Mouse (Mus musculus) liver, embryonic 16.5 days (tissue): ENCODE results near the gene Gm20715. TPM values are rescaled to one million over a fixed set of nuclear protein-coding genes. Genes with fewer than 3 reads are reported as not detected.

Experiments
- ATAC-seq: fragments of 200-750 bp; cut with Nextera tagmentation; 2 replicates; pipeline ENCODE4 v1.8.0; 2017; ENCODE audit warnings: low read depth, mild to moderate bottlenecking, moderate number of reproducible peaks, moderate library complexity
- H3K27ac ChIP-seq: fragments of 300-500 bp; sonication (generic); 2 replicates; pipeline ENCODE4 v1.5.1; 2014; ENCODE audit warnings: mild to moderate bottlenecking, low read length
- H3K27me3 ChIP-seq: fragments of 300-500 bp; sonication (generic); 2 replicates; pipeline ENCODE4 v1.6.1; 2014; ENCODE audit warnings: low read depth, low read length, mixed read lengths; ENCODE audit not compliant: control insufficient read depth, insufficient read depth
- H3K36me3 ChIP-seq: fragments of 300-500 bp; sonication (generic); 2 replicates; pipeline ENCODE4 v1.6.1; 2014; ENCODE audit warnings: mild to moderate bottlenecking; ENCODE audit not compliant: control insufficient read depth, insufficient read depth
- H3K4me1 ChIP-seq: fragments of 300-500 bp; sonication (generic); 2 replicates; pipeline ENCODE4 v1.6.1; 2014; ENCODE audit warnings: low read depth, low read length, mixed read lengths; ENCODE audit not compliant: control insufficient read depth
- H3K4me2 ChIP-seq: fragments of 300-500 bp; sonication (generic); 2 replicates; pipeline ENCODE4 v1.6.1; 2014; ENCODE audit warnings: low read depth, low read length, mixed read lengths
- H3K4me3 ChIP-seq: fragments of 300-500 bp; sonication (generic); 2 replicates; pipeline ENCODE4 v1.5.1; 2014; ENCODE audit warnings: low read depth, mild to moderate bottlenecking, low read length
- H3K9ac ChIP-seq: fragments of 300-500 bp; sonication (generic); 2 replicates; pipeline ENCODE4 v1.6.1; 2014; ENCODE audit warnings: low read depth, low read length
- H3K9me3 ChIP-seq: fragments of 300-500 bp; sonication (generic); replicated peaks from 2 replicates; pipeline ENCODE4 v1.6.1; 2016; ENCODE audit warnings: low read length; ENCODE audit not compliant: control insufficient read depth
- WGBS: fragments of 180-500 bp; shearing (Covaris S2); extraction: QIAGEN DNeasy Blood & Tissue Kit; methylation state at CpG from one replicate; pipeline ENCODE4 v1.1.7; 2014; ENCODE audit not compliant: insufficient replicate concordance; 5-methylcytosine and 5-hydroxymethylcytosine counted together
- polyA plus RNA-seq: library from polyadenylated mRNA; unstranded; fragments of >200 nt; fragmentation: Nextera tagmentation; extraction: Ambion mirVana; gene quantifications from 2 replicates; pipeline ENCODE4 v1.2.1, GENCODE M21; 2015

The Gm20715 gene
- polyA plus RNA-seq, 1 experiment from 2014 or later, result not detected

- Histone ChIP-seq H3K27me3 (no peaks in the 10 kb centered on the region), H3K36me3 (no peaks in the 10 kb centered on the region), H3K4me2 (no peak overlapping the region), H3K27ac (no peak overlapping the region), H3K4me3 (no peak overlapping the region), H3K4me1 (no peaks in the 10 kb centered on the region), H3K9me3 (no peaks in the 10 kb centered on the region), H3K9ac (no peak overlapping the region)
- ATAC-seq, result no peak
- WGBS, result 78% methylated on average over 3 of the region's 3 CpGs
These were observed 37.1 kb upstream of the Gm20715 start for GRCm38 (mm10) chr7:6372993-6373392.

DNA sequence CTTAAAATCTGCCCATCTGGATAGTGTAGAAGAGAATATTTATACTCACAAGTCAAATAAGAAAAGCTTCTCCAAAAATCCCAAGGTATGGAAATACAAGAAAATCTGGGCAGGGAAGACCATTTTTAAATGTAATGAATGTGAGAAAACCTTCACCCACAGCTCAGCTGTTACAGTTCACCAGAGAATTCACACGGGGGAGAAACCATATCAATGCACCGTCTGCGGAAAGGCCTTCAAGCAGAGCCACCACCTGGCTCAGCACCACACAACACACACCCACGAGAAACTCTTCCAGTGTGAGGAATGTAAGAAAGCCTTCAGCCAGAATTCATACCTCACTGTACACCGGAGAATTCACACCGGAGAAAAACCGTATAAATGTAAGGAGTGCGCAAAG is 31.6 kb upstream of the Gm20715 start:
- Histone ChIP-seq H3K4me1 (peaks cover 12% of the 10 kb centered on the region), H3K4me2 (no peak overlapping the region), H3K9ac (no peak overlapping the region), H3K27ac (no peak overlapping the region), H3K9me3 (no peaks in the 10 kb centered on the region), H3K27me3 (no peaks in the 10 kb centered on the region), H3K36me3 (no peaks in the 10 kb centered on the region), H3K4me3 (no peak overlapping the region)
- WGBS, result 75% methylated on average over 8 of the region's 8 CpGs
- ATAC-seq, result no peak

- H3K9me3 ChIP-seq, result no peaks in the 10 kb centered on the region
- H3K27me3 ChIP-seq, result no peaks in the 10 kb centered on the region
- 73% methylated on average over 2 of the region's 2 CpGs for WGBS
- no peak overlapping the region for H3K9ac ChIP-seq
- no peak overlapping the region for H3K27ac ChIP-seq
- no peaks in the 10 kb centered on the region for H3K36me3 ChIP-seq
- ATAC-seq, result no peak
- peaks cover 18% of the 10 kb centered on the region for H3K4me1 ChIP-seq
- no peak overlapping the region for H3K4me2 ChIP-seq
- no peak overlapping the region for H3K4me3 ChIP-seq
These were observed 28.6 kb upstream of the Gm20715 start for GRCm38 (mm10) chr7:6381431-6381830.

DNA sequence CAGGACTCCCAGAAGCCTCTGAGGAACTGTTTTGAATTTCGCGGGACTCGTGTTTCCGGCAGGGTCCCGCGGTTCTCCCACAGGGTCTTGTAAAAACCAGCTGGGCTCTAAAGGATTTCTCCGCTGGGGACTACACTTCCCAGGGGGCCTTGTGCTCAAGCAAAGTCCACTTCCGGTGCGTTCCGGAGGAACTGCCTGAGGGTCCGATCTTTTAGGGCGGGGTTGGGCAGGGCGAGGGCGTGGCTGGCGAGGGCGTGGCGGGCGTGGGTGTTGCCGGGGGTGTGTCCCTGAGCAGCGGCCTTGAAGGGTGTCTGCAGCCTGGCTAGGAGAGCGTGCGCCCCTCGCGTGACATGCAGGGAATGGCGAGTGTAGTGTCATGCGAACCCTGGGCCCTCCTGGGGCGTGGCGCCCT is 27.0 kb upstream of the Gm20715 start, which contains the start of gene Zfp28:
TSS of gene Zfp28 (plus strand) at position 252 of the 412 bp plus-strand sequence.
- no peaks in the 10 kb centered on the region for H3K27me3 ChIP-seq
- no peak within 1 kb of the TSS for H3K27ac ChIP-seq
- H3K4me1 ChIP-seq, result peaks cover 18% of the 10 kb centered on the region
- H3K36me3 ChIP-seq, result no peaks in the 10 kb centered on the region
- H3K9me3 ChIP-seq, result no peaks in the 10 kb centered on the region
- WGBS, result under 1% methylated on average over 28 of the region's 28 CpGs
- peak; percentile 95 for ATAC-seq
- peak within 1 kb of the TSS; percentile 82 for H3K4me2 ChIP-seq
- peak within 1 kb of the TSS; percentile 66 for H3K4me3 ChIP-seq
- H3K9ac ChIP-seq, result peak within 1 kb of the TSS; percentile 55

DNA sequence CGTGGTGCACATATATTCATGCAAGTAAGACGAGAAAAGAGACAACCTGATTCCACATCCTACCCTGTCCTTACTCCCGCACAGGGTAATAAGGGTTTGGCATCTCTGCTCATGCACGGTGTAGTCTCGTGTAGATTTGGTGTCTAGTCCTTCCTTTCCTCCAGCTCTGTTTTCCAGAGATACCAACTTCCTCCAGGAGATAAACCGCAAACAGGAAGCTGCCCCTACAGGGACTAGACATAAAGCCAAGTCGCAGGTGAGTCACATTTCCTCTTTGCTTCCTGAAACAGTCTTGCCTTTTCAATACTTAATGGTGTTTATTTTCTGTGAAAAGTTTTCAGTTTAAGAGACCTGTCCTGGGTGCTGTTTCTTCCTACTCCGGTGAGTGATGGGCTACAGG is 26.1 kb upstream of the Gm20715 start:
- Histone ChIP-seq H3K4me1 (peaks cover 18% of the 10 kb centered on the region), H3K9me3 (no peaks in the 10 kb centered on the region), H3K4me3 (peak overlapping the region; percentile 66; the same call in 1 of the 2 replicates), H3K27me3 (no peaks in the 10 kb centered on the region), H3K27ac (no peak overlapping the region), H3K4me2 (peak overlapping the region; percentile 82; the same call in 1 of the 2 replicates), H3K36me3 (no peaks in the 10 kb centered on the region), H3K9ac (no peak overlapping the region)
- 23% methylated on average over 8 of the region's 8 CpGs for WGBS
- ATAC-seq, result no peak

DNA sequence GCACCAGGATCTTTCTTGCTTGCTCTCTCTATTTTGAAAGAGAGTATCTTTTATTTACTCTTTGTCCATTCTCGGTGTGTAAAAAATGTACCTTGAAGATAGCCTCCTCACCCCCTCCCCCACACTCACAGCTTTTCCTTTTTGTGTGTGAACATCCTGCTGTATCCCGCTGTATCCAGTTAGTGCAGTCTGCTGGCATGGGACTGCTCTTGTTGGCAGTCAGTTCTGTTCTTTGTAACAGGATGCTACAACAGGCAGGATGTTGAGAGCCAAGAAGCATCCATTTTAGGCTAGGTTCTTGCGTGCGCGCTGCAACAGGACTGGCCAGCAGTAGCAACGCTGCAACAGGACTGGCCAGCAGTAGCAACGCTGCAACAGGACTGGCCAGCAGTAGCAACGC is 23.1 kb upstream of the Gm20715 start:
- Histone ChIP-seq H3K4me2 (no peak overlapping the region), H3K9ac (no peak overlapping the region), H3K36me3 (no peaks in the 10 kb centered on the region), H3K9me3 (no peaks in the 10 kb centered on the region), H3K4me3 (no peak overlapping the region), H3K4me1 (peaks cover 18% of the 10 kb centered on the region), H3K27me3 (no peaks in the 10 kb centered on the region), H3K27ac (no peak overlapping the region)
- no peak for ATAC-seq
- 79% methylated on average over 8 of the region's 8 CpGs for WGBS

- Histone ChIP-seq H3K27me3 (no peaks in the 10 kb centered on the region), H3K9me3 (no peaks in the 10 kb centered on the region), H3K4me1 (peaks cover 1% of the 10 kb centered on the region), H3K9ac (no peak overlapping the region), H3K27ac (no peak overlapping the region), H3K36me3 (no peaks in the 10 kb centered on the region), H3K4me2 (no peak overlapping the region), H3K4me3 (no peak overlapping the region)
- 67% methylated on average over 5 of the region's 5 CpGs for WGBS
- no peak for ATAC-seq
These were observed 21.1 kb upstream of the Gm20715 start for GRCm38 (mm10) chr7:6388971-6389370.

- no peaks in the 10 kb centered on the region for H3K36me3 ChIP-seq
- no peaks in the 10 kb centered on the region for H3K27me3 ChIP-seq
- WGBS, result 53% methylated on average over 5 of the region's 5 CpGs
- no peak overlapping the region for H3K27ac ChIP-seq
- no peak for ATAC-seq
- H3K9ac ChIP-seq, result no peak overlapping the region
- no peak overlapping the region for H3K4me3 ChIP-seq
- no peaks in the 10 kb centered on the region for H3K9me3 ChIP-seq
- H3K4me1 ChIP-seq, result no peaks in the 10 kb centered on the region
- no peak overlapping the region for H3K4me2 ChIP-seq
These were observed 20.6 kb upstream of the Gm20715 start for GRCm38 (mm10) chr7:6389449-6389848.

DNA sequence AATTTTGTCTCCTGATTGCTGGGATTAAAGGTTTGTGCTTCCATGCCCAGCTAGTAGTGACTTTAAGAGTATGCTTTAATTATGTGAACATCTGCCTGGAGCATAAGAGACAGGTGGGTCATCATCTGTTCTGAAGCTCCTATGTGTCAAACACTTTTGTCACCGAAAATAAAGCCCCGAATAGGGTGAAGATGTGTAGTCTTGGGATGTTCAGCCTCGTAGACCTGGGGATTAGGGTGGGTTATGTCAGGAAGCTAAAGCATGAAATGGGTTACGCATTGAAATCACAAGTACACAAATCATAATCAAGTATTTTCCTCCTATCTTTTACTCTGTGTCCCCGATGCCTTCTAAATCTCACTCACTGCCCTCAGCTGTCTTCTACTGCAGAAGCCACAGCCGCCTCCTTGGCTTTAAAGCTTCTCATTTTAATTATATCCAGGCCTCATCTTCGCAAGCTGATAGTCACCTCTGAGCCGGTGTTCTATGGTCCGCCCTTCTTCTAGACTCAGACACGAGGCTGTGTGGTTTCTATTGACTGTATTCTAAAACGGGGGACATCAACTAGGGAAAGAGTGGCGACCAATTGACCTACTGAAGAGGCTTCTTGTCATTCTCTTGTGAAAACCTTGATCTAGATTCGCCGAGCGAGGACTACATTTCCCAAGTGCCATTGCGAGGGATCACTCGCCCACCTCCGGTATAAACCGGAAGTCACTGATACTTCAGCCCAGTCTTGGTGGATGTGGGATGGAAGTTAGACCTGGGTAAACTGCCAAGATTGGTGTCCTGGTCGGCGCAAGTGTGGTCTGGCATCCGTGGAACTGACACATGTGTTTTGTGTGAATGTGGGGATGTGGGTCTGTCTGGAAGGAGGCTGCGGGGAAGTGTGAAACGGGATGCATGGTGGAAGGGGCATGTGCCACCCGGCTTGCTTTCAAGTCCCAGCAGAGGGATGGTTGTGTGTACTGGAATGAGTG is 11.8 kb upstream of the Gm20715 start, which contains the start of gene Smim17:
TSS of gene Smim17 (plus strand) at position 720 of the 980 bp plus-strand sequence.
- peaks cover 3% of the 10 kb centered on the region for H3K4me1 ChIP-seq
- H3K9ac ChIP-seq, result 0 out of 2 replicates have a peak within 1 kb of the TSS, but pooled peaks have one; percentile 33
- H3K36me3 ChIP-seq, result no peaks in the 10 kb centered on the region
- no peaks in the 10 kb centered on the region for H3K27me3 ChIP-seq
- H3K4me2 ChIP-seq, result peak within 1 kb of the TSS; percentile 64
- H3K9me3 ChIP-seq, result no peaks in the 10 kb centered on the region
- no peak within 1 kb of the TSS for H3K27ac ChIP-seq
- WGBS, result 22% methylated on average over 25 of the region's 25 CpGs
- H3K4me3 ChIP-seq, result peak within 1 kb of the TSS; percentile 57
- 0 out of 2 replicates have a peak, but pooled peaks have one; percentile 30 for ATAC-seq
